Mouse (Mus musculus): Measurements from ENCODE around the gene Fbxw9. TPM values are rescaled to one million over a fixed set of nuclear protein-coding genes. Genes with fewer than 3 reads are reported as not detected.

The Fbxw9 gene
- total and polyA plus RNA-seq, 3 experiments: 10.6 to 13.9 TPM; not detected in 1

DNA sequence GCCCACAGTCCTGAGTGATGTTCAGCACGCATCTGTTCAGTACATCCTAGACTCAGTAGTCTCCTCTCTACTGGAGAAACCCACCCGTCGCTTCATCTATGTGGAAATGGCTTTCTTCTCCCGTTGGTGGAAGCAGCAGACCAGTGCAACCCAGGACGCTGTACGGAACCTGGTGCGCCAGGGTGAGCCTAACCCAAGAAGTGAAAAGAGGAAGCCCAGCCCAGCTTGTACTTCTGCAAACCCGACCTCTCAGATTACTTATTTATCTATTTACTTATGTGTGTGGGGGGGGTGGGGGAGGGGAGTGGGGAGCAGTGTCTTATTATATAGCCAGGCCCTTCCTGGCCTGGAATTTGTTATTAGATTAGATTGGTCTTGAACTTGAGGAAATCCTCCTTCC, 24.8 kb downstream of the Fbxw9 start:
- peaks cover 8% of the 10 kb centered on the region for H3K79me2 ChIP-seq (ENCODE audit: control insufficient read depth, insufficient read depth, low read length, poor library complexity)
- H3K4me1 ChIP-seq (ENCODE audit: control insufficient read depth in 1 of 2, insufficient read depth in 2 of 2, low read length in 2 of 2): peaks cover 8 to 27% of the 10 kb centered on the region in 2 experiments
- H3K9ac ChIP-seq (ENCODE audit: control insufficient read depth, low read depth, low read length, poor library complexity, severe bottlenecking): peak overlapping the region; percentile 5
- peaks cover 0 to 19% of the 10 kb centered on the region in 2 experiments; a peak in 2 of 4 replicates for H3K36me3 ChIP-seq (ENCODE audit: control insufficient read depth in 1 of 2, insufficient read depth in 2 of 2, low read length in 2 of 2)
- peak overlapping the region; percentile 10 to 51 for H3K4me3 ChIP-seq (ENCODE audit: control insufficient read depth in 1 of 2, insufficient read depth in 1 of 2, low read depth in 2 of 2, low read length in 2 of 2)
- peak; percentile 88 for DNase-seq (ENCODE audit: low read depth, low spot score)
- H3K27me3 ChIP-seq (ENCODE audit: control insufficient read depth in 1 of 2, insufficient read depth in 2 of 2, low read length in 2 of 2): no peaks in the 10 kb centered on the region
- H3K27ac ChIP-seq (ENCODE audit: control insufficient read depth, low read depth, low read length): peak overlapping the region; percentile 8
- TF ChIP-seq ETS1 (IDR thresholded peaks at IDR 0.05; ENCODE audit: low read depth, low read length) (peak; percentile 11; the same call in 1 of the 2 replicates), EP300 (IDR thresholded peaks at IDR 0.05; ENCODE audit: low read depth in 1 of 2, low read length in 2 of 2) (peak in 1 of 2 experiments; percentile 25; a peak in 1 of 4 replicates), TBP (IDR thresholded peaks at IDR 0.05; ENCODE audit: low read depth, low read length) (0 out of 2 replicates have a peak, but pooled peaks have one; percentile 33), HCFC1 (IDR thresholded peaks at IDR 0.05; ENCODE audit: low read depth, low read length) (no peak), POLR2A (IDR thresholded peaks at IDR 0.05; ENCODE audit: control insufficient read depth in 1 of 2, insufficient read depth in 1 of 2, low read depth in 1 of 2, low read length in 2 of 2, poor library complexity in 1 of 2) (peak in 1 of 2 experiments; percentile 25; a peak in 1 of 4 replicates), TCF12 (IDR thresholded peaks at IDR 0.05; ENCODE audit: low read depth, low read length) (0 out of 2 replicates have a peak, but pooled peaks have one; percentile 9), MAZ (IDR thresholded peaks at IDR 0.05; ENCODE audit: low read depth, low read length) (no peak; the same call in 1 of the 2 replicates), KAT2A (conservative IDR thresholded peaks at IDR 0.05; ENCODE audit: low read depth, low read length) (no peak), ELF1 (IDR thresholded peaks at IDR 0.05; ENCODE audit: low read depth, low read length) (no peak), TAL1 (IDR thresholded peaks at IDR 0.05; ENCODE audit: low read length) (peak; percentile 22; the same call in 1 of the 2 replicates), RCOR1 (IDR thresholded peaks at IDR 0.05; ENCODE audit: low read depth, low read length) (peak; percentile 70), USF1 (IDR thresholded peaks at IDR 0.05; ENCODE audit: low read depth, low read length) (no peak), JUND (IDR thresholded peaks at IDR 0.05; ENCODE audit: low read depth, low read length) (no peak)
- no peaks in the 10 kb centered on the region for H3K9me3 ChIP-seq (replicated peaks; ENCODE audit: insufficient read depth, low read length)

DNA sequence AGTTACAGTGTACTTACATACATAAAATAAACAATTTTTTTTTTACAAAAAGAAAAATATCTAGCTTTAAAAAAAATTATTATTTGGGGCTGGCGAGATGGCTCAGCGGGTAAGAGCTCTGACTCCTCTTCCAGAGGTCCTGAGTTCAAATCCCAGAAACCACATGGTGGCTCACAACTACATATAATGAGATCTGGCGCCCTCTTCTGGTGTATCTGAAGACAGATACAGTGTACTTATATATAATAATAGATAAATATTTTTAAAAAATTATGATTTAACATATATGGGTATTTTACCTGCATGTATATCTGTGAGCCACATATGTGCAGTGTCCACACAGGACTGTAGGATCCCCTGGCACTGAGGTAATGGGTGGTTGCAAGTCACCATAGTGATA, 26.4 kb downstream of the Fbxw9 start:
- Histone ChIP-seq H3K9ac (ENCODE audit: control insufficient read depth, low read depth, low read length, poor library complexity, severe bottlenecking) (no peak overlapping the region), H3K4me3 (ENCODE audit: control insufficient read depth in 1 of 2, insufficient read depth in 1 of 2, low read depth in 2 of 2, low read length in 2 of 2) (no peak overlapping the region), H3K79me2 (ENCODE audit: control insufficient read depth, insufficient read depth, low read length, poor library complexity) (no peaks in the 10 kb centered on the region; the same call in 1 of the 2 replicates), H3K9me3 (replicated peaks; ENCODE audit: insufficient read depth, low read length) (no peaks in the 10 kb centered on the region), H3K27me3 (ENCODE audit: control insufficient read depth in 1 of 2, insufficient read depth in 2 of 2, low read length in 2 of 2) (no peaks in the 10 kb centered on the region), H3K36me3 (ENCODE audit: control insufficient read depth in 1 of 2, insufficient read depth in 2 of 2, low read length in 2 of 2) (peaks cover 0 to 19% of the 10 kb centered on the region in 2 experiments; a peak in 2 of 4 replicates), H3K27ac (ENCODE audit: control insufficient read depth, low read depth, low read length) (no peak overlapping the region), H3K4me1 (ENCODE audit: control insufficient read depth in 1 of 2, insufficient read depth in 2 of 2, low read length in 2 of 2) (peaks cover 8 to 25% of the 10 kb centered on the region in 2 experiments)
- no peak for TF ChIP-seq POLR2AphosphoS2 (IDR thresholded peaks at IDR 0.05; ENCODE audit: low read length)
- TF ChIP-seq ZC3H11A (IDR thresholded peaks at IDR 0.05; ENCODE audit: low read depth, low read length): no peak
- TF ChIP-seq MEF2A (IDR thresholded peaks at IDR 0.05; ENCODE audit: extremely low read depth, insufficient replicate concordance, low read depth, low read length, poor library complexity, severe bottlenecking): no peak
- TF ChIP-seq POLR2AphosphoS5 (IDR thresholded peaks at IDR 0.05; ENCODE audit: borderline replicate concordance, low read depth, low read length): no peak
- TF ChIP-seq ZMIZ1 (IDR thresholded peaks at IDR 0.05; ENCODE audit: low read depth, low read length): no peak
- TF ChIP-seq CTCF (IDR thresholded peaks at IDR 0.05 in 2 of 3, conservative IDR thresholded peaks at IDR 0.05 in 1 of 3; ENCODE audit: control insufficient read depth in 1 of 3, insufficient read depth in 1 of 3, low read depth in 2 of 3, low read length in 3 of 3, poor library complexity in 1 of 3, severe bottlenecking in 1 of 3): peak in 1 of 3 experiments; percentile 13; a peak in 1 of 6 replicates
- no peak for TF ChIP-seq USF1 (IDR thresholded peaks at IDR 0.05; ENCODE audit: low read depth, low read length)
- no peak for DNase-seq (ENCODE audit: low read depth, low spot score)
